Mouse (Mus musculus) limb, embryonic 14.5 days (tissue): ENCODE data around the gene Rpl23. TPM values are rescaled to one million over a fixed set of nuclear protein-coding genes. Genes with fewer than 3 reads are reported as not detected.
A peak's percentile ranks its signal among the peaks of the same experiment; 100 is the strongest.

Experiments
- ATAC-seq: fragments of 200-750 bp; cut with Nextera tagmentation; 2 replicates; pipeline ENCODE4 v1.8.0; 2017; ENCODE audit warnings: low read depth, moderate number of reproducible peaks, moderate TSS enrichment; ENCODE audit not compliant: low FRiP score
- DNase-seq: peaks from one replicate; pipeline ENCODE4 v3.0.0-alpha.2; 2015; ENCODE audit warnings: low spot score
- H3K27ac ChIP-seq: fragments of 300-500 bp; sonication (generic); replicated peaks from 2 replicates; pipeline ENCODE4 v1.5.1; 2014; ENCODE audit warnings: low read depth, mild to moderate bottlenecking, low read length, moderate library complexity, mixed read lengths
- H3K27me3 ChIP-seq: fragments of 300-500 bp; sonication (generic); 2 replicates; pipeline ENCODE4 v1.6.1; 2014; ENCODE audit warnings: low read length, mixed read lengths; ENCODE audit not compliant: control insufficient read depth, insufficient read depth
- H3K36me3 ChIP-seq: fragments of 300-500 bp; sonication (generic); 2 replicates; pipeline ENCODE4 v1.6.1; 2014; ENCODE audit warnings: mild to moderate bottlenecking, low read length, moderate library complexity, mixed read lengths; ENCODE audit not compliant: control insufficient read depth, insufficient read depth
- H3K4me1 ChIP-seq: fragments of 300-500 bp; sonication (generic); 2 replicates; pipeline ENCODE4 v1.6.1; 2014; ENCODE audit warnings: antibody characterized with exemption, low read length, mixed read lengths; ENCODE audit not compliant: control insufficient read depth, insufficient read depth
- H3K4me2 ChIP-seq: fragments of 300-500 bp; sonication (generic); replicated peaks from 2 replicates; pipeline ENCODE4 v1.6.1; 2014; ENCODE audit warnings: low read depth, mild to moderate bottlenecking, low read length, moderate library complexity; ENCODE audit not compliant: severe bottlenecking
- H3K4me3 ChIP-seq: fragments of 300-500 bp; sonication (generic); replicated peaks from 2 replicates; pipeline ENCODE4 v1.5.1; 2014; ENCODE audit warnings: low read length
- H3K9ac ChIP-seq: fragments of 300-500 bp; sonication (generic); 2 replicates; pipeline ENCODE4 v1.6.1; 2014; ENCODE audit warnings: mild to moderate bottlenecking, low read depth, low read length, moderate library complexity; ENCODE audit not compliant: severe bottlenecking
- H3K9me3 ChIP-seq: fragments of 300-500 bp; sonication (generic); 2 replicates; pipeline ENCODE4 v1.6.1; 2016; ENCODE audit warnings: low read length; ENCODE audit not compliant: control insufficient read depth
- POLR2A ChIP-seq: fragments of 200-500 bp; IDR thresholded peaks from 2 replicates; pipeline ENCODE4 v1.8.0; 2012; ENCODE audit warnings: inconsistent platforms, mild to moderate bottlenecking, moderate library complexity, borderline replicate concordance; ENCODE audit not compliant: insufficient read depth, insufficient read length; ENCODE audit errors: extremely low read depth
- WGBS: fragments of 180-500 bp; shearing (Covaris S2); extraction: QIAGEN DNeasy Blood & Tissue Kit; methylation state at CpG from one replicate; pipeline ENCODE4 v1.1.7; 2014; 5-methylcytosine and 5-hydroxymethylcytosine counted together
- polyA plus RNA-seq, 2 experiments: library from polyadenylated mRNA; depleted of rRNA in 1 of 2; stranded (reverse) in 1 of 2; unstranded in 1 of 2; fragments of >200 nt; fragmentation: Nextera tagmentation in 1 of 2; extraction: Ambion mirVana in 1 of 2; gene quantifications; 2 replicates each; pipeline versions ENCODE4 v1.2.1 to v1.2.3; 2012 to 2014

Rpl23 gene
- polyA plus RNA-seq (2012; rRNA removed) (456 and 903 TPM in 2 replicates), polyA plus RNA-seq (2014; fragmentation: Nextera tagmentation; extraction: Ambion mirVana) (730 and 764 TPM in 2 replicates)

DNA sequence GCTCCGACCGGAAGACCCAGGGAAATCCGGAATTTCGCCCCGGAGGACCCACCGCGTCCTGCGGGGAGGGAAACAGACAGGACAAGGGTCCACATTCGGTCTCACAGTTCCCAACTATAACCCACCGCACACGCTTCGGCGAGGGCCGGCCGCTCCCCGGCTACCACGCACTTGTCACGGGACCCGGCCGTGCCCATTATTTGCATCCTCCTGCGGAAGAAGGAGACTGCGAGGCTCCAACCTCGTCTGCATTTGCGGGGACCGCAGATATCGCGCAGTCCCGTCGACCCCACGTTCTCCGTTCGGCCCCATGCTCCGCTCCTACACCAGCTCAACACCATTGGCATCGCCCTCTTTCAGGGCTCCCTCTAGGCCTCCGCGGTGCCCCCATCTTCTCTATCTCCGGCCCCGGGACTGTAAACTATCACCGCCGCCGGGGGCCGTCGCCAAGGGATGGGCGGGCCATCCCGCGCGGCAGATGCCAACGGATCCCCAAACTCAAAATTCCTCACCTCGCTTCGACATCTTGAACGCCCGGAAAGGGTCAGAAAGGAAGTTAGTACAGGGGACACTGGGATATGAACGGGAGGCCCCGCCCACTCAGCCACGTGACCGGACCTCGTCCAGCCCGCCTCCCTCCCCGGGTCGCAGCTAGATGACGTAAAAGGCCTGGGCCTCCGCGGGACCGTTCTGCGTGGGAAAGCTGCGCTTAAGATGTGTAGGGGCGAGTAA is at the start of gene Rpl23:
Gene Rpl23, minus strand, starts transcription at position 606 of the 732 bp plus-strand sequence.
- peak; percentile 80; the same call in 1 of the 2 replicates for TF ChIP-seq POLR2A
- Histone ChIP-seq H3K4me2 (peak within 1 kb of the TSS; percentile 70), H3K4me1 (peaks cover 8% of the 10 kb centered on the region), H3K9ac (peak within 1 kb of the TSS; percentile 99), H3K4me3 (peak within 1 kb of the TSS; percentile 98), H3K27me3 (no peaks in the 10 kb centered on the region), H3K9me3 (no peaks in the 10 kb centered on the region), H3K36me3 (peaks cover 42% of the 10 kb centered on the region), H3K27ac (peak within 1 kb of the TSS; percentile 96)
- ATAC-seq: peak; percentile 98
- DNase-seq: peak; percentile 98
- WGBS: under 1% methylated on average over 67 of the region's 67 CpGs

DNA sequence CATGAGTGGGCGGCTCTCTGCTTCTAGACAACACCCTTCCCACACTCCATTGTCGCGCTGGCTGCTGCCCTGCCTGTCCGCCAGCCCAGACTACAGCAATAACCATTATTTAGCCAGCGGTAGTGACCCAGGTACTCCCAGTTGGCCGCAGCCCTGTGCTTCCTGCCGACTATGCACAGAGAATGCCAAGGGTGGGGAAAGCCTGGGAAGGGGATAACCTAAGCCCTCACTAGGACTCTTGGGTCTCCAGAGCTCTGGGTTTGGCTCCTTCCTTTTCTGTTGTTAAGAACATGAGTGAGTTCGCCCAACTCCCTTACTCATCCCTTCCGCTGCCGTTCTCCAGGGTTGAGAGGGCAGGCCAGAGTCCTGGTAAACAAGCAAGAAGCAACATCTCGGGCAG is 49.8 kb upstream of the Rpl23 start:
- DNase-seq (no peak), ATAC-seq (no peak)
- Histone ChIP-seq H3K36me3 (peaks cover 85% of the 10 kb centered on the region), H3K4me1 (no peaks in the 10 kb centered on the region), H3K9me3 (no peaks in the 10 kb centered on the region), H3K9ac (no peak overlapping the region), H3K27ac (no peak overlapping the region), H3K4me3 (no peak overlapping the region), H3K27me3 (no peaks in the 10 kb centered on the region), H3K4me2 (no peak overlapping the region)
- no peak for TF ChIP-seq POLR2A
- WGBS: 75% methylated on average over 11 of the region's 11 CpGs

DNA sequence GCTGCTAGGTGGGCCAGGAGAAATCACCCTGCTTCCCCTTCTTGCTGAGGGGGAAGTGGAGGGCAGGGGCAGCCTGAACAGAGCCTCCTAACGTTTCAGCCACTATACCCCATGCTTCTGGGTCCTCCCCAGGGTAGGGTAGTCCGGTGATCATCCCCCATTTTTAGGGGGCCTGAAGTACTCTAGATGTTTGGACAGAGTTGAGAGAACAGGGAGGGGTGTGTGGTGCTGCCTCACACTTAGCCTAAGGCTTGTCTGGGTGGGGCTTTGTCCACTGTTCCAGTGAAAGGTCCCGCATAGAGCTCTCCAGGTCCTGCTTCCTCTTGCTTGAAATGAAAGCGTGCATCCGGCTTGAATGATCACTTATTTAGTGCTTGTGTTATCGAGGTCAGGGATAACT is 48.3 kb upstream of the Rpl23 start:
- Histone ChIP-seq H3K9ac (no peak overlapping the region; the same call in 1 of the 2 replicates), H3K4me1 (no peaks in the 10 kb centered on the region), H3K4me3 (no peak overlapping the region), H3K4me2 (no peak overlapping the region), H3K36me3 (peaks cover 84% of the 10 kb centered on the region), H3K27me3 (no peaks in the 10 kb centered on the region), H3K27ac (no peak overlapping the region), H3K9me3 (no peaks in the 10 kb centered on the region)
- no peak for TF ChIP-seq POLR2A
- no peak for ATAC-seq
- WGBS: 89% methylated on average over 6 of the region's 6 CpGs
- DNase-seq: no peak

DNA sequence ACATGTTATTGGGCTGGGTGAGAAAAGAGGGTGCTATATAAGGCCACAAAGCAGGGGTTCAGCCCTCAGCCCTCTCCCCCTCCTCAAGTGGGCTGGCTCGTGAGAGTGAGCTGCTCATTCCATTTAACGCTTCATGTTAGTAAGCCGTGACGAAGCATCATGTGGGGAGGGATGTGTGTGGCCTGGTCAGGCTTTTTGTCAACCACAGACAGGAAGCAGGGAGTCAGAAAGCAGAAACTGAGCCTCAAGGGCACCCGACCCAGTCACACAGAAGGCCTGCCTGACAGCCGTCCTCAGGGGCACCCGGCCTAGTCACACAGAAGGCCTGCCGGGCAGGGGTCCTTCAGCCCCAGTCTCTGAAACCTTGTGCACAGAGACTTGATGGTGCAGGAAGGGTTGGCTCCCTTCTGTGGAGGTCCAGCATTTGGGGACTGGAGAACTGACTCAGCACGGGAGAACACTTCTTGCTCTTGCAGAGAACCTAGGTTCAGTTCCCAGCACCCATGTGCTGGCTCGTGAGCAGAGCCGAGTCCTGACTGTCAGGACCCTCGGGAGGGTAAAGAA is 47.8 kb upstream of the Rpl23 start:
- ATAC-seq: no peak
- Histone ChIP-seq H3K4me2 (no peak overlapping the region), H3K27ac (no peak overlapping the region), H3K9me3 (no peaks in the 10 kb centered on the region), H3K27me3 (no peaks in the 10 kb centered on the region), H3K36me3 (peaks cover 84% of the 10 kb centered on the region), H3K4me1 (no peaks in the 10 kb centered on the region), H3K9ac (no peak overlapping the region; the same call in 1 of the 2 replicates), H3K4me3 (no peak overlapping the region)
- TF ChIP-seq POLR2A: no peak
- no peak for DNase-seq
- WGBS: 85% methylated on average over 12 of the region's 12 CpGs

DNA sequence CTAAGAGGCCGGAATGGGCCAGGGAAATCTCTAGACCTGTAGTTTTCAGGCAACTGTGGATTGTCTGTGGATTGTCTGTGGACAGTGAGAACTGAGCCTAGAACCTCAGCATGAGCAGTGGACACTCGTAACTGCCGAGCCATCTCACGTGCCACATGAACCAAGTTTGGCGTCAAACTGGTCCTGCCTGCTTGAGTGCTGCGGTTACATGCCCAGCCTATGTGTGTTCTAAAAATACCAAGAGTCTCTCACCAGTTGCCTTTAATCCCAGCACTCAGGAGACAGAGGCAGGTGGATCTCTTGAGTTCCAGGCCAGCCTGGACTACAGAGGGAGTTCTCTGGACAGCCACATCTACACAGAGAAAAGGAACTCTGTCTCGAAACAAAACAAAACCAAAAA is 47.1 kb upstream of the Rpl23 start:
- Histone ChIP-seq H3K9me3 (no peaks in the 10 kb centered on the region), H3K4me2 (no peak overlapping the region), H3K27ac (no peak overlapping the region), H3K9ac (no peak overlapping the region), H3K27me3 (no peaks in the 10 kb centered on the region), H3K4me3 (no peak overlapping the region), H3K36me3 (peaks cover 84% of the 10 kb centered on the region), H3K4me1 (no peaks in the 10 kb centered on the region)
- no peak for DNase-seq
- WGBS: 89% methylated on average over 7 of the region's 7 CpGs
- no peak for TF ChIP-seq POLR2A
- ATAC-seq: no peak
